Mouse (Mus musculus) myocyte (in vitro differentiated cells): ENCODE data around the gene Stn1.

Experiments used
- CEBPB ChIP-seq: IDR thresholded peaks from 2 replicates; pipeline ENCODE4 v1.6.1; 2011; ENCODE audit warnings: mild to moderate bottlenecking, moderate library complexity; ENCODE audit not compliant: poor library complexity, insufficient read depth, severe bottlenecking
- POLR2A ChIP-seq: IDR thresholded peaks from one replicate; pipeline ENCODE4 v1.6.1; 2011; ENCODE audit warnings: low read depth, mild to moderate bottlenecking, control low read depth, moderate library complexity; ENCODE audit not compliant: insufficient read length
- POLR2AphosphoS2 ChIP-seq: IDR thresholded peaks from one replicate; pipeline ENCODE4 v1.6.1; 2011; ENCODE audit warnings: low read depth, control low read depth; ENCODE audit not compliant: insufficient read length
- USF1 ChIP-seq: IDR thresholded peaks from one replicate; pipeline ENCODE4 v1.6.1; 2011; ENCODE audit warnings: low read depth, mild to moderate bottlenecking, control low read depth, moderate library complexity

GRCm38 (mm10) chr19:47499841-47500240 is 37.5 kb downstream of the Stn1 start:
- TF ChIP-seq POLR2AphosphoS2 = no peak
- TF ChIP-seq POLR2A = no peak
- TF ChIP-seq CEBPB = no peak
- TF ChIP-seq USF1 = no peak
